Mouse (Mus musculus) embryonic facial prominence, embryonic 12.5 days (tissue): Measurements from ENCODE around the gene Actr1b. TPM values are rescaled to one million over a fixed set of nuclear protein-coding genes. Genes with fewer than 3 reads are reported as not detected.

Experiments used
- ATAC-seq: fragments of 200-750 bp; cut with Nextera tagmentation; 2 replicates; pipeline ENCODE4 v1.8.0; 2017; ENCODE audit not compliant: insufficient number of reproducible peaks, insufficient read depth, low FRiP score, low TSS enrichment
- H3K27ac ChIP-seq: fragments of 300-500 bp; sonication (generic); 2 replicates; pipeline ENCODE4 v1.5.1; 2016; ENCODE audit warnings: mild to moderate bottlenecking
- H3K27me3 ChIP-seq: fragments of 300-500 bp; sonication (generic); 2 replicates; pipeline ENCODE4 v1.6.1; 2016; ENCODE audit warnings: mild to moderate bottlenecking, moderate library complexity
- H3K36me3 ChIP-seq: fragments of 300-500 bp; sonication (generic); 2 replicates; pipeline ENCODE4 v1.6.1; 2016; ENCODE audit warnings: mild to moderate bottlenecking
- H3K4me1 ChIP-seq: fragments of 300-500 bp; sonication (generic); 2 replicates; pipeline ENCODE4 v1.6.1; 2016
- H3K4me2 ChIP-seq: fragments of 300-500 bp; sonication (generic); replicated peaks from 2 replicates; pipeline ENCODE4 v1.6.1; 2016; ENCODE audit warnings: mild to moderate bottlenecking, moderate library complexity
- H3K4me3 ChIP-seq: fragments of 300-500 bp; sonication (generic); 2 replicates; pipeline ENCODE4 v1.5.1; 2016; ENCODE audit warnings: mild to moderate bottlenecking
- H3K9ac ChIP-seq: fragments of 300-500 bp; sonication (generic); 2 replicates; pipeline ENCODE4 v1.6.1; 2016; ENCODE audit warnings: mild to moderate bottlenecking, moderate library complexity
- H3K9me3 ChIP-seq: fragments of 300-500 bp; sonication (generic); 2 replicates; pipeline ENCODE4 v1.6.1; 2016; ENCODE audit warnings: mild to moderate bottlenecking, moderate library complexity
- WGBS: fragments of 180-500 bp; shearing (Covaris S2); methylation state at CpG from one replicate; pipeline ENCODE4 v1.1.7; 2016; 5-methylcytosine and 5-hydroxymethylcytosine counted together
- polyA plus RNA-seq: library from polyadenylated mRNA; unstranded; fragments of >200 nt; fragmentation: Nextera tagmentation; extraction: Ambion mirVana; gene quantifications from 2 replicates; pipeline ENCODE4 v1.2.1, GENCODE M21; 2016

Gene Actr1b
- polyA plus RNA-seq, 1 experiment from 2014 or later, result 110 TPM

GRCm38 (mm10) chr1:36696411-36696810 is 17.8 kb downstream of the Actr1b start:
- Histone ChIP-seq H3K27ac (no peak overlapping the region), H3K36me3 (peaks cover 56% of the 10 kb centered on the region), H3K4me1 (peaks cover 8% of the 10 kb centered on the region), H3K27me3 (no peaks in the 10 kb centered on the region), H3K4me2 (no peak overlapping the region), H3K9ac (no peak overlapping the region), H3K9me3 (no peaks in the 10 kb centered on the region), H3K4me3 (no peak overlapping the region)
- WGBS, result 59% methylated on average over 6 of the region's 6 CpGs
- no peak for ATAC-seq

- Histone ChIP-seq H3K27me3 (no peaks in the 10 kb centered on the region), H3K9ac (no peak overlapping the region), H3K4me3 (no peak overlapping the region), H3K4me1 (peaks cover 8% of the 10 kb centered on the region), H3K4me2 (no peak overlapping the region), H3K9me3 (no peaks in the 10 kb centered on the region), H3K36me3 (peaks cover 41% of the 10 kb centered on the region), H3K27ac (no peak overlapping the region)
- 87% methylated on average over 6 of the region's 6 CpGs for WGBS
- ATAC-seq, result no peak
Observed at GRCm38 (mm10) chr1:36694871-36695270, 19.4 kb downstream of the Actr1b start.

- H3K36me3 ChIP-seq, result peaks cover 23% of the 10 kb centered on the region
- H3K27ac ChIP-seq, result no peak within 1 kb of the TSS
- peak; percentile 95 for ATAC-seq
- H3K27me3 ChIP-seq, result no peaks in the 10 kb centered on the region
- peak within 1 kb of the TSS; percentile 83 for H3K4me2 ChIP-seq
- no peaks in the 10 kb centered on the region for H3K9me3 ChIP-seq
- WGBS, result 1% methylated on average over 68 of the region's 68 CpGs
- peak within 1 kb of the TSS; percentile 88 for H3K9ac ChIP-seq
- peak within 1 kb of the TSS; percentile 83 for H3K4me3 ChIP-seq
- H3K4me1 ChIP-seq, result peaks cover 8% of the 10 kb centered on the region
Observed at GRCm38 (mm10) chr1:36691271-36692155, 22.7 kb downstream of the Actr1b start, which contains the start of gene Cox5b. Gene Cox5b, plus strand, starts transcription at chr1:36691449.

GRCm38 (mm10) chr1:36690671-36691235 is 23.5 kb downstream of the Actr1b start:
- WGBS, result 60% methylated on average over 11 of the region's 11 CpGs

DNA sequence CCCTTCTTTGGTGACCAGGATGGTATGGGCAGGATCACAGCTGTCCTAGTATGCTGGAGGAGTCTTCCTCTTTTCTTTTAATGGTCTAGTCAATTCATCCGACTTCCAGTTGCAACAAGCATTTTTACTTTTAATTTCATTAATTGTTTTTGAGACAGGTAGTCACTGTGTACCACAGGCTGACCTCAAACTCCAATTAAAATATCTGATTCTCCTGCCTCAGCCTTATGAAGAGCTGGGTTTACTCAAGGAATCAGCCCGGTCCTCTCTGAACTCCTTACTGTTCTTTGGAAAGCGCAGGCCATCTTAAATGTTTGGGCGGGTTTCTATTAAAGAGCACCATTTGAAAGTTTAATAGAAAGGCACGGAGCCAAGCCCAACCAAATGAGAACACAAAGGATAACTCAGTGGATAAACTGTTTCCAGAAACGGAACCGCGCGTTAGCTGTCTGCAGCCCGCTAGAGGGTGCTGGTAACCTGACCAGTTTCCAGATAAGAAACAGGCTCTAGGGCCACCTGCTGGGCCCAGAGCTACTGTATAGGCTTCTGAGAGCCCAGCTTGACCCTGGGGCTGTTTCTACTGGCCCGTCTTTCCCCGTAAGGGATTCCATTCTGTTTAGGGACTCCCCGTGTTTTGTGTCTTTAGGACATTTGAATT is 30.3 kb downstream of the Actr1b start:
- no peaks in the 10 kb centered on the region for H3K9me3 ChIP-seq
- H3K36me3 ChIP-seq, result no peaks in the 10 kb centered on the region
- H3K27me3 ChIP-seq, result no peaks in the 10 kb centered on the region
- no peak overlapping the region for H3K4me2 ChIP-seq
- no peak overlapping the region for H3K4me3 ChIP-seq
- no peaks in the 10 kb centered on the region for H3K4me1 ChIP-seq
- ATAC-seq, result no peak
- no peak overlapping the region for H3K9ac ChIP-seq
- WGBS, result 9% methylated on average over 13 of the region's 13 CpGs
- no peak overlapping the region for H3K27ac ChIP-seq

More at GRCm38 (mm10) chr1:36690671-36691235, 23.5 kb downstream of the Actr1b start:
- H3K4me1 ChIP-seq, result peaks cover 8% of the 10 kb centered on the region
- ATAC-seq, result peak; percentile 35; the same call in 1 of the 2 replicates
- H3K36me3 ChIP-seq, result peaks cover 23% of the 10 kb centered on the region
- H3K9me3 ChIP-seq, result no peaks in the 10 kb centered on the region
- no peak overlapping the region for H3K27ac ChIP-seq
- peak overlapping the region; percentile 83 for H3K4me2 ChIP-seq
- peak overlapping the region; percentile 83 for H3K4me3 ChIP-seq
- peak overlapping the region; percentile 20; the same call in 1 of the 2 replicates for H3K9ac ChIP-seq
- H3K27me3 ChIP-seq, result no peaks in the 10 kb centered on the region

DNA sequence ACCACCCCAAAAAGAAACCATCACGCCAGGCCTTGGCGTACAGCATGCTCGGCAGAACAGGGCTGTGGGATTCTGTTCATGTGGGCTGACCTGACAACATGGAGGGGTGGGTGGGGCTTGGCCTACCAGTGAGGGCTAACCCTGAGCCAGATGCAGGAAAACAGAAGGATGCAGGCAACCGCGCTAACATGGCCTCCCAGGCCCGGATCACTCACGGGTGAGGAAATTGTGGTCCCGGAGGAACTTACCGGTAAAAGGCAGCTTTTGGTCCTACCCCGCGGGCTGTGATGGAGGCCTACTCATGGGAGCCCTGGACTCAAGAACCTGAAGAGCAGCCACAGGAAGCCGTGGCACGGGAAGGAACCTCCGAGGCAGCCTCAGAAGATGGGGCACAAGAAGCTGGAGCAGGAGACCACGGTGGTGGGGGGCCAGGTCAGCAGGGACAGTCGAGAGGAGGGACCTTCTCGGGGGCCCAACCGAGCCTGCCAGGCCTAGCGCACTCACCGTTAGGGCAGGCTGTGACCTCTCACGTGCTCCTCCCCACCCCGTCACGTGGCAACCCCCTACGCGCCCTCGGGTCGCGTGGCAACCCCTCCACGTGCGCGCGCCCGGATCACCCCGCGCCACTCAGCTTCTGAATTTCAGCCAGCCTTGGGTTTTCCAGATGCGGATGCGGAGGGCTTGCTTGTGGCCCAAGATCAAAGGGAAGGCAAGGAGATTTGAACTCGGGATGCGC is 31.4 kb downstream of the Actr1b start, which contains the start of gene Fam178b:
Gene Fam178b (minus strand): TSS at position 564 of the 736 bp plus-strand sequence.
- WGBS, result 94% methylated on average over 39 of the region's 39 CpGs
- Histone ChIP-seq H3K27me3 (no peaks in the 10 kb centered on the region), H3K4me1 (no peaks in the 10 kb centered on the region), H3K36me3 (no peaks in the 10 kb centered on the region), H3K4me3 (no peak within 1 kb of the TSS), H3K27ac (no peak within 1 kb of the TSS), H3K9me3 (no peaks in the 10 kb centered on the region), H3K9ac (no peak within 1 kb of the TSS), H3K4me2 (no peak within 1 kb of the TSS)
- ATAC-seq, result no peak

DNA sequence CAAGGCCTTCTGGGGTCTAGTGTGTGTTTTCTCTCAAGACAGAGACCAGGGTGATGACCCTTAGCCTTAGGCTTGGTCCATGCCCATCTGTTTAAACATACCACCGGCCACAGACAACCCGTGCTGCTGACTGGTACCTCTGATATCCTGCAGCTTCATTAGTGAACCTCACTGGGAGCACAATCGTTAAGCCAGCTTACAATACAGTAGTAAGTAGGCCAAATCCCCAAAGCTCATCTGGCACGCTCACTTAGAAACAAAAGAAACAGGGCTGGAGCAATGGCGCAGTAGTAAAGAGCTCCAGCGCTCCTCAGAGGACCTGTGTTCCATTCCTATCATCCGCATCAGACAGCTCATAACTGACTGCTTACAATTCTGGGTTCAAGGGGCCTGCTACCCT is 33.3 kb downstream of the Actr1b start:
- no peak overlapping the region for H3K4me2 ChIP-seq
- no peaks in the 10 kb centered on the region for H3K4me1 ChIP-seq
- no peak overlapping the region for H3K27ac ChIP-seq
- 55% methylated on average over 7 of the region's 7 CpGs for WGBS
- H3K4me3 ChIP-seq, result no peak overlapping the region
- ATAC-seq, result no peak
- H3K9me3 ChIP-seq, result no peaks in the 10 kb centered on the region
- H3K36me3 ChIP-seq, result no peaks in the 10 kb centered on the region
- H3K9ac ChIP-seq, result no peak overlapping the region
- H3K27me3 ChIP-seq, result no peaks in the 10 kb centered on the region

DNA sequence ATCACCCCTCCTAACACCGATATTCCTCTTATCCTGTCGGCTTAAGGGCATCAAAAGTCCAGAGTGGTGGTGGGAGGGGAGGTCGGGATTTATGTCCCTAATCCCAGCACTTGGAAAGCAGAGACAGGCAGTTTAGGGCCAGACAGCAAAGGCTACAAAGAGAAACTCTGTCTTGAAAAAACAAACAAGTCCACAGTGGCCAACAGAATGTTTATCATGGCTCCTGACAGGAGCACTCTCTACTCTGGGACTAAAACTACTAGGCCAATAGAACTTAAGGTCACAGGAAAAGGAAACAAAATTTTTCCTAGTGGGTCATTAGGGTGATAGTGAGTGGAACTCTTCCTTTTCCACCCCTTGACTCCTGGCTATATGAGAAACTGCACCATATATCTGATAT is 39.3 kb downstream of the Actr1b start:
- no peak overlapping the region for H3K9ac ChIP-seq
- 62% methylated on average over 3 of the region's 3 CpGs for WGBS
- no peaks in the 10 kb centered on the region for H3K27me3 ChIP-seq
- H3K4me2 ChIP-seq, result no peak overlapping the region
- H3K36me3 ChIP-seq, result no peaks in the 10 kb centered on the region
- no peaks in the 10 kb centered on the region for H3K9me3 ChIP-seq
- peaks cover 5% of the 10 kb centered on the region; the same call in 1 of the 2 replicates for H3K4me1 ChIP-seq
- H3K4me3 ChIP-seq, result no peak overlapping the region
- no peak overlapping the region for H3K27ac ChIP-seq
- ATAC-seq, result no peak

GRCm38 (mm10) chr1:36672648-36673350 is 41.4 kb downstream of the Actr1b start:
- H3K4me2 ChIP-seq, result peak overlapping the region; percentile 30; the same call in 1 of the 2 replicates
- H3K4me1 ChIP-seq, result peaks cover 5% of the 10 kb centered on the region; the same call in 1 of the 2 replicates
- no peaks in the 10 kb centered on the region for H3K36me3 ChIP-seq
- H3K27me3 ChIP-seq, result no peaks in the 10 kb centered on the region
- H3K9ac ChIP-seq, result no peak overlapping the region
- peak overlapping the region; percentile 12; the same call in 1 of the 2 replicates for H3K27ac ChIP-seq
- 23% methylated on average over 16 of the region's 16 CpGs for WGBS
- peak; percentile 47; the same call in 1 of the 2 replicates for ATAC-seq
- H3K9me3 ChIP-seq, result no peaks in the 10 kb centered on the region
- no peak overlapping the region for H3K4me3 ChIP-seq

GRCm38 (mm10) chr1:36671260-36671659 is 43.0 kb downstream of the Actr1b start:
- H3K4me3 ChIP-seq, result no peak overlapping the region
- H3K4me2 ChIP-seq, result no peak overlapping the region
- ATAC-seq, result no peak
- no peaks in the 10 kb centered on the region for H3K36me3 ChIP-seq
- H3K9me3 ChIP-seq, result no peaks in the 10 kb centered on the region
- H3K27me3 ChIP-seq, result no peaks in the 10 kb centered on the region
- H3K27ac ChIP-seq, result no peak overlapping the region
- H3K4me1 ChIP-seq, result peaks cover 5% of the 10 kb centered on the region; the same call in 1 of the 2 replicates
- H3K9ac ChIP-seq, result no peak overlapping the region
- 89% methylated on average over 10 of the region's 10 CpGs for WGBS
